Mouse (Mus musculus) left cerebral cortex, adult 18-20 months (tissue): Measurements from ENCODE around the gene March1. TPM values are rescaled to one million over a fixed set of nuclear protein-coding genes. Genes with fewer than 3 reads are reported as not detected.

Source experiments
- DNase-seq, 2 experiments: peaks; one replicate each; pipeline ENCODE4 v3.0.0; 2021 to 2022; ENCODE audit warnings: low spot score in 2 of 2, mixed read lengths in 1 of 2
- total RNA-seq, 2 experiments: library from RNA; stranded (reverse); gene quantifications; 2 replicates each; pipeline ENCODE4 v1.2.3; 2021

Gene March1
- total RNA-seq, 2 experiments from 2014 or later = 33.8 to 40.0 TPM

GRCm38 (mm10) chr8:66496998-66497577, 879.4 kb downstream of the March1 start:
- DNase-seq = peak; percentile 39 to 60

- DNase-seq = no peak
These were observed 885.7 kb downstream of the March1 start for GRCm38 (mm10) chr8:66503381-66503780.

DNA sequence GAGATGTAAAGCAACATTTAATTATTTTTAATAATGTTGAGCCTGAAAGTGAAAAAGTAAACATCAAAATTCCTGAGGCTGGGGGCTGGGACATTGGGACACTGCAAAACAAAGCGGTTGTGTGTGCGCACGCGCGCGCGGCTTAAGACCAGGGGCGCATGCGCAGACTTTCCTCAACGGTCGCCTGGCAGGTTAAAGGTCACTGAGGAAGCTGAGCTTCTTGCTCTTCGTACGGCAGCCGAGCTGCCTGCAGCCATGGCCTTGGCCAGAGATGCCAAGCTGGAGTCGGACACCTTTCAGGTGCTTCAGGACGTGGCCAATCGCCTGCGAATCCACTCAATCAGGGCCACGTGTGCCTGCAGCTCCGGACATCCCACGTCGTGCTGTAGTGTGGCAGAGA, 893.8 kb downstream of the March1 start, which contains the start of gene Tktl2:
Gene Tktl2 (plus strand): TSS at position 220 of the 400 bp plus-strand sequence.
- DNase-seq = no peak

DNA sequence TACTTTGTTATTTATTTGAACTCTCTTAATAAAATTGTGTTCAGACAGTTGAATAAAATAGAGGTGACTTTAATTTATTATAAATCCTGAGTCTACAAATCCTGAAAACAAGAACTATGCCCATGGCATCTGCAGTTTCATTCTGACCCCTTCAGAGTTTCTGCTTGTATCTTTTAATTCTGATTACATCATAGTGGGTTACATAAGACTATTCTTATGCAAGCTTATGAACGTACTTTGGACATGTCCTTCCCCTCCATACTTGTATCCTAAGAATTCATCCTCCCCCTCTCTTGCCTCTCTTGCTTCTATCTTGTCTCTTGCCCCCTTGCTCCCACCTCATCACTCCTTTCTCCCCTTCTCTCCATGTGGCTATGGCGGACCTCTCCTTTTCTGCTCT, 901.4 kb downstream of the March1 start:
- DNase-seq = no peak

DNA sequence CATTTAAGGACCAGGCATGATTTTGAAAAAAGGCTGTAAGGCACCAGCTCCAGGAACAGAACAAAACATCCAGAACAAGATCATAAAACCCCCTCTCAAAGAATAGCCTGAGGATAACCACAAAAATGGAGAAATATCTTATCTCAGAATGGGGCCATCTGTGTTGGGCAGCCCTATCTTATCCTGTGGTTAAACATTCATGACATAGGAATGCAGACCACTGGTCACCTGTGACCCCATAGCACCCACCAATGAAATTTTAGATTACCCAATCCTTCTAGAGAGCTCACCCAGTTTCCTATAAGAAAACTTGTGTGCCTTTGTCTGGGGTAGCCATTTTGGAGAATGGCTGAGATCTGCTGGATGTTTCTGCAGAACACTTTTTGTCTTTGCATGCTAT, 902.9 kb downstream of the March1 start:
- DNase-seq = no peak
